Mouse (Mus musculus) CH12F3 (cell line): ENCODE data around the gene Gpr137b.
"Not testable (repeated sequence)": the region's sequence is repeated elsewhere in the genome, so short reads cannot be mapped to it uniquely, and the experiment has no call there.

Experiments
- in situ Hi-C: fragments of 300-500 bp; cut with MboI; formaldehyde crosslinking; loops from 2 replicates; pipeline ENCODE4 v1.14.3; 2020; ENCODE audit warnings: low sequenced_read_pairs

Gpr137b gene

GRCm38 (mm10) chr13:13371436-13371835 is 22.4 kb downstream of the Gpr137b start:
- in situ Hi-C loops = not testable (repeated sequence)

GRCm38 (mm10) chr13:13366371-13366770 is 27.4 kb downstream of the Gpr137b start:
- in situ Hi-C loops = not testable (repeated sequence)

GRCm38 (mm10) chr13:13363536-13363935 is 30.3 kb downstream of the Gpr137b start:
- in situ Hi-C loops = not testable (repeated sequence)

DNA sequence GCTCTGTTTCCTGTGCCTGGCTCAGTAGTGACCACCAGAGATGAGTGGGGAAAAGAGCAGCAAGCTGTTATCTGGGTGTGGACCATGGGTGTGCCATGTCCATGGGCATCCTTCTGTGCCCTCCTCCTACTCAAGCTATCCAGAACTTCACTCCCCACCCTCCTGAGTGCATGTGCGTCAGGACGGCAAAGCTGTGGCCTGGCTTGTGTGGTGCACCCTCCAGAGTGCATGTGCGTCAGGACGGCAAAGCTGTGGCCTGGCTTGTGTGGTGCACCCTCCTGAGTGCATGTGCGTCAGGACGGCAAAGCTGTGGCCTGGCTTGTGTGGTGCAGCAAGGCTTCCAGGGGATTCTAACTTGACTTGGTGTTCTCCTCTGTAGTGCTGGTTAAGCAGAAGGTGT is 31.6 kb downstream of the Gpr137b start:
- in situ Hi-C loops = not testable (repeated sequence)

DNA sequence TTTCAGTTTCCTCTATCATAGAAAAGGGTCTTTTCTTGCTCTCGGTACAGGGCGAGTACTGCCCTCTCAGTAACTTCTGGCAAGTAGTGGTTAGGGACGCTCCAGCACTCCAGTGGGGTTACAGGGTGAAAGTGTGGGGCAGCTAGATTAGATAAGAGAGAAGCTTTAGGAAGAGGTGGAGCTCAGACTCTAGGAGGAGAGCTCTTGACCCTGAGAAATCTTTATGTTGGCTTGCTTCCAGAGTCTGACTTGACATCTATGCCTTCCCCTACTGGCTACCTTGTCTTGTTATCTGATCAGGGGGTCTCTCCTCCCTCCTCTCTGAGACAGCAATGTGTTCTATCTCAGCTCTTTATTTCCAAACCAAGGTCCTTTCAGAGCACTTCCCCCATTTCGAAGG is 33.8 kb downstream of the Gpr137b start:
- in situ Hi-C loops = not testable (repeated sequence)

DNA sequence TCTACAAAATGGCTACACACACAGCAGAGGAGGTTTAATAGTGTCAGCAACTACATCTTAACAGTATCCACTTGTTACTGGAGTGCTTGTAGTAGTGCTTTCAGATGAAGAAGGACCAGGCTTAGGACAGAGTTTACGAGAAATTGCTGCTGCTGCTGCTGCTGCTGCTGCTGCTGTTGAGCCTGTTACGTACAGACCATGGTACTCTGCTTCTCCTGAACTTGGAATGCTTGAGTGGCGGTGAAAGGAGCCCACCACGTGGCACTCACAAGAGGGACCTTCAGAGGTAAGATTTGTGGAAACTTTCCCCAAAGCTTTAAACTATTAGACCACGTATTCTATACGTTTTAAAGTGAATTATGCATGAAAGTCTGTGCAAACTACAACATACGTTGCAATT is 35.2 kb downstream of the Gpr137b start:
- in situ Hi-C loops = not testable (repeated sequence)

GRCm38 (mm10) chr13:13358097-13358496 is 35.7 kb downstream of the Gpr137b start:
- in situ Hi-C loops = not testable (repeated sequence)

GRCm38 (mm10) chr13:13352113-13352512 is 41.7 kb downstream of the Gpr137b start:
- in situ Hi-C loops = not testable (repeated sequence)

DNA sequence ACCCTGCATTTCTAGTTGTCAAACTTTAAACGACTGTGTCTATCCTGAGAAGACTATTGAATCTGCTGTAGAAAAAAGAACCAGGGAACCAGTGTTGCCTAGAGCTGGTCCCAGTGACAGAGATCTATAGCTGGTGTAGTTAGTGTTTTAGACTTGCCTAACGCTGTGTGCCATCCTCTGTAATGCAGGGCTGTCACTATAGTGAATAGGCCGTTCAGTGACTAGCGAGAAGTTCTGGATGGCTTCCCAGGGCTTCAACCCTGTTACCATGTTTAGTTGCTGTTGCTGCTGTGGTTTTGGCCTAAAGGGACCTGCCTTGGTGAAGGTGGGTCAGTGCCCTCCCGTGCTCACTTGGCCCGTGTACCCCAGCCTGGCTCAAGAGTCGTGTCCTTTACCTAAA is 43.1 kb downstream of the Gpr137b start:
- in situ Hi-C loops = not testable (repeated sequence)

GRCm38 (mm10) chr13:13349288-13349687 is 44.5 kb downstream of the Gpr137b start:
- in situ Hi-C loops = no loop called here

GRCm38 (mm10) chr13:13347634-13348412 is 46.0 kb downstream of the Gpr137b start:
- in situ Hi-C loops = not testable (repeated sequence)

- in situ Hi-C loops = not testable (repeated sequence)
Measured at GRCm38 (mm10) chr13:13337361-13337760, 56.5 kb downstream of the Gpr137b start.

- in situ Hi-C loops = no loop called here
Measured at GRCm38 (mm10) chr13:13328876-13329275, 64.9 kb downstream of the Gpr137b start.
